Mouse (Mus musculus): ENCODE measurements around the gene Whrn.

DNA sequence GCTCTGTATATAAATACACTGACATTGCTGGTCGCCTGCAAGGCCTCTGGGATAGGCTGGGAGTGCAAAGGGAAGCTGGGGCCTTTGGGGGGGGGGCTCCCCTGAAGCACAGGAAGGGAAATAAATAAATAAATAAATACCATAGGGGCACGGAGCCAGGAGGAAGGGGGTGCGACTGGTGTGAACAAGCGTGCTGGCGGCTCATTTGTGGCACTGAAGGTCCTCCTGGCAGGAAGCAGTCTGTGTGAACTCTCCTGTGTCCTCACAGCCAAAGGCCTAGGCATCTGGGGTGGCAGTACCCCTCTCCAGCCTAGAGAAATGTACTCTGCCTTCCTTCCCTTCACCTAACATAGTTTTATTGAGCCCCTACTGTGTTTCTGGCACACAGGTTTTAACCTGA is 80.8 kb downstream of the Whrn start:
- TF ChIP-seq POLR2A (IDR thresholded peaks at IDR 0.05; ENCODE audit: control insufficient read depth, low read depth, low read length), result no peak
- TF ChIP-seq CTCF (IDR thresholded peaks at IDR 0.05; ENCODE audit: control insufficient read depth, insufficient read depth, insufficient replicate concordance, low read depth, low read length), result no peak
